Mouse (Mus musculus) WW6 (cell line): ENCODE data around the gene Ryk.

Experiments used
- DNase-seq: peaks from one replicate; pipeline ENCODE4 v3.0.0-alpha.2; 2013; ENCODE audit warnings: low read depth, low spot score

Ryk gene

DNA sequence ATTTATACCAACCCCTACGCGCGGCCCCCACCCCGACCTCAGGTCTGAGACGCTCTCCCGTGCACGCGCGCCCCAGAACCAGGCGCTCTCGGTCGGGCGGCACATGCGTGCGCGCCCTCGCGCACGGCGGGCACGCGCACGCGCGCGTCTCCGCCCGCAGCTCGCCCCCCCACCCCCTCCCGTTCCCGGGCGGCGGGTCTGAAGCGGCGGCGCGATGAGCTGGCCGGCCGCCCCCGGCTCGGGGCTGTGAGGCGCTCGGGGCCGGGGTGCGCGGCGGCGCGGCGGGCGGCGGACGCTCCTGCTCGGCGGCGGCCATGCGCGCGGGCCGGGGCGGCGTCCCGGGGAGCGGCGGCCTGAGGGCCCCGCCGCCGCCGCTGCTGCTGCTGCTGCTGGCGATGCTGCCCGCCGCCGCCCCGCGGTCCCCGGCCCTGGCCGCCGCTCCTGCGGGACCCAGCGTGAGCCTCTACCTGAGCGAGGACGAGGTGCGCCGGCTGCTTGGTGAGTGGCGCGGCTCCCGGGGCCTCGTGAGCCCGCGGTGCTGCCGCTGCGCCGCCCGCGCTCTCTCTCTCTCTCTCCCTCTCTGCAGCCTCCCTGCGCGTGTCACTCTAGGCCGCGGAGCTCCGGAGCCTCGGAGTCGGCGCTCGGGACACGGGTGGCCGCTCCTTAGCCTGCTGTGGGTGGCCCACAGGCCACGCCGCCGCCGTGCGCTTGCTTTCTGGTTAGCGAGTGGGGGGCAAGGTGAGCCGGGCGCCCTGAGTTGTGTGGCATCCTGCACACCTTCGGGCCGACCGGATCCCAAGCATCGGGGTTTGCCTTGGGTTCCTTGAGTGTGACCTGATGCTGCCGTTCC is at the start of gene Ryk:
TSS of gene Ryk (plus strand) at position 176 of the 850 bp plus-strand sequence.
- peak; percentile 22 for DNase-seq

GRCm38 (mm10) chr9:102789491-102789890 is 45.2 kb upstream of the Ryk start:
- DNase-seq, result no peak

DNA sequence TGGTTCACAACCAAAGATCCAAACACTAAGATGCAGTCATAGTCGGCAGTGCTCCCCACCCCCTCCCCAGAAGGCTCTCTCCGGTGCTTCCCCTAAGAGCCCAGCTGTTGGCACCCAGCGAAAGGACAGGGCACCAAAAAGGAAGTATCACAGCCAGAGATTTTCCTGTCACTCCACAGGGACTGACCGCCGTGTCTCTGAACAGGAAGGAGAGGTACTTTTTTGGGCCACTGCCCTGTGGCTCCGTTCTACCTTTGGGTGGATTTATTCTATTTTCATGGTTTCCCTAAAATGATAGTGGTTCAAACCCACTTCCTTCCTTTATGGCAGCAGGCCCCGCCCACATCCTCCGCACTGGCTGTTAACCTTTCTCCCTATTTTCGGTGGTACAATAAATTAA is 42.9 kb upstream of the Ryk start:
- no peak for DNase-seq

- DNase-seq, result no peak
These were observed 41.9 kb upstream of the Ryk start for GRCm38 (mm10) chr9:102792836-102793235.

- DNase-seq, result no peak
These were observed 41.4 kb upstream of the Ryk start for GRCm38 (mm10) chr9:102793286-102793809.

DNA sequence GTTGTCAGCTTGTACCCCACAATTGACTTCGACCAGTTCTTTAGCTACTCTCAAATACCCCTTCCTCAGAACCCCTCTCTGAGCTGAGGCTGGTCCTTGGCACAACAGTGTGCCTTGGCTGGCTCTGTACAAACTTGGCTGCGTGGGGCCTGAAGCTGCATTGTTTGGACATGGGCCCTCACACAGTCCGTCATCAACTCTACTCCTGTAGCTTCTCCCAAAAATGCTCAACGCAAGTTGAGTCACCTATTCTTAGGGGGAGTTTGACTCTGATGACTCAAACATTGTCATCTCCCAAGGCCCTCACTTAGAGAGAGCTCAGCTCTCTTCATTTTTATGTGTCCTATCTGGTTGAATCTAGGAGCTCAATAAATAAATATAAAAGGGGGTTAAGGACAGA is 36.3 kb upstream of the Ryk start:
- no peak for DNase-seq

- no peak for DNase-seq
These were observed 28.6 kb upstream of the Ryk start for GRCm38 (mm10) chr9:102806056-102806573.

DNA sequence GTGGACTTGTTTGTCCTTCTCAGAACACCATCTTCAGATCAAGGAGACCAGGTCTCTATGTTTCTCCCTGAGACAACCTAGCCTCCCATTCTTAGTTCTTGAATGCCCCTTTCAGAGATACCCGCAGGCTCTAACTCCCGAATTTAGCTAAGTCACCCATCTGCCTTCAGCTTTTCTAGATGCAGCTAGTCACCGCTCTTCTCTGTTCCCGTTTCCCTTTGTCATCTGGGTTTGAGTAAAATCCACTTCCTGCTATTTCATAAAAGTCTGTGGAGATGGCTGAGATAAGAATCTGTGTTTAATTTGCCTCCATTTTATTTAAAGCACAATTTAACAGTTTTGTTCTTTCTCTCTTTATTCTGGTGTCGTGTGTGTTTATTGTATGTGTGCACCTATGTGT is 23.5 kb upstream of the Ryk start:
- no peak for DNase-seq

- DNase-seq, result no peak
These were observed 16.5 kb upstream of the Ryk start for GRCm38 (mm10) chr9:102818228-102818627.

- no peak for DNase-seq
These were observed 6.1 kb upstream of the Ryk start for GRCm38 (mm10) chr9:102828604-102829003.

GRCm38 (mm10) chr9:102831541-102831940 is 3.2 kb upstream of the Ryk start:
- DNase-seq, result no peak

GRCm38 (mm10) chr9:102834414-102834741 is 339 bp upstream of the Ryk start:
- no peak for DNase-seq

- DNase-seq, result no peak
These were observed 1.6 kb downstream of the Ryk start for GRCm38 (mm10) chr9:102836279-102836678.

GRCm38 (mm10) chr9:102840792-102841778 is 6.4 kb downstream of the Ryk start:
- no peak for DNase-seq

DNA sequence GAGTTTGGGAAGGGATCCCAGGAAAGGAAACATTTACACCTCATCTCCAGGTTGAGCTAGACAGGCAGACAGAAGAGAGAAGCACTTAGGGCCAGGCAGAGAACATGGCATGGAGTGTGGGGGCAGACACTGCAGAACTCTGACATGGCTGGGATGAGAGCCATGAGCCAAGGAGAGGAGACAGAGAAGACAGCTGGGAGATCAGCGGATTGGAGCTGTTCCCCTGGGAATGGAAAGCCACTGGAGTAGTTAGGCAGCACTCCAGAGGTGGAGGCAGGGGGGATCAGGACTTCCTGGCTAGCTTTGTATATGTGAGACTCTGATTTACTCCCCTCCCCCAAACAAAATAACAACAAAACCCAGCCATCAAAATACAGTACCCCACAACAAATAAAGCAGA is 7.1 kb downstream of the Ryk start:
- DNase-seq, result no peak

- DNase-seq, result no peak
These were observed 7.8 kb downstream of the Ryk start for GRCm38 (mm10) chr9:102842498-102842897.

DNA sequence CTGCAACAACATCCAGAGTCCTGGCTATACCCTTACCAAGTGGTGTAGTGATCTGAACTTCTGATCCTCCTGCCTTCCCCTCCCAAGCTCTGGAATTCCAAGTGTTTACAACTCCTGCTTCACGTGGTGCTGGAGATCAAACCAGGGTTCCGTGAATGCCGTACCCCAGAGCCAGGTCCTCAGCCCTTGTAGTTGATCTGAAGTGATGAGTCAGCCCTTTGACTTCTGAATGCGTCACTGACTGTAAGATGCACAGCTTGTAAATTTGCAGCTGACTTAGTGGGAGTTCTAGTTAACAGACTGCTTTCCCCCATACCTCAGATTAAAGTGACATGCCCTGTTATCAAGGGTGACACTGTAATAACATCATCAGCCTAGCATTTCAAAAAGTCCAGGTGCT is 8.9 kb downstream of the Ryk start:
- no peak for DNase-seq

DNA sequence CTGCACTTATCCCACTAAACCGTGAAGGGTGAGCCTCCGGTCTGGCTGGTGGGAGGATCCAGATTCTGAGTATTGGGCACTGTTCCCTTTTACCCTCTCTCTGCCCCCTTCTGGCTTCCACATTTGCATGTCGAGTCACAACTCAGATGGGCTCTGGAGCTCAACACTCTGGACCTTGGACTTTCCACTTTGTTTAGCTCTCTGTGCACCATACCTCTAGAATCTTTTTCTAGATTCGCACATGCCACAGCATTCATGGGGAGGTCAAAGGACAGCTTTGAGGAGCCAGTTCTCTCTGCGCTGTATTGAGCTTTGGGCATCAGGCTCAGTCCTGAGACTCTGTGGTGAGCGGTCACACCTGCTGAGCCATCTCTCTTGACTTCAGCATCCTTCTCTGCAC is 11.1 kb downstream of the Ryk start:
- no peak for DNase-seq

- no peak for DNase-seq
These were observed 11.6 kb downstream of the Ryk start for GRCm38 (mm10) chr9:102846348-102846747.

DNA sequence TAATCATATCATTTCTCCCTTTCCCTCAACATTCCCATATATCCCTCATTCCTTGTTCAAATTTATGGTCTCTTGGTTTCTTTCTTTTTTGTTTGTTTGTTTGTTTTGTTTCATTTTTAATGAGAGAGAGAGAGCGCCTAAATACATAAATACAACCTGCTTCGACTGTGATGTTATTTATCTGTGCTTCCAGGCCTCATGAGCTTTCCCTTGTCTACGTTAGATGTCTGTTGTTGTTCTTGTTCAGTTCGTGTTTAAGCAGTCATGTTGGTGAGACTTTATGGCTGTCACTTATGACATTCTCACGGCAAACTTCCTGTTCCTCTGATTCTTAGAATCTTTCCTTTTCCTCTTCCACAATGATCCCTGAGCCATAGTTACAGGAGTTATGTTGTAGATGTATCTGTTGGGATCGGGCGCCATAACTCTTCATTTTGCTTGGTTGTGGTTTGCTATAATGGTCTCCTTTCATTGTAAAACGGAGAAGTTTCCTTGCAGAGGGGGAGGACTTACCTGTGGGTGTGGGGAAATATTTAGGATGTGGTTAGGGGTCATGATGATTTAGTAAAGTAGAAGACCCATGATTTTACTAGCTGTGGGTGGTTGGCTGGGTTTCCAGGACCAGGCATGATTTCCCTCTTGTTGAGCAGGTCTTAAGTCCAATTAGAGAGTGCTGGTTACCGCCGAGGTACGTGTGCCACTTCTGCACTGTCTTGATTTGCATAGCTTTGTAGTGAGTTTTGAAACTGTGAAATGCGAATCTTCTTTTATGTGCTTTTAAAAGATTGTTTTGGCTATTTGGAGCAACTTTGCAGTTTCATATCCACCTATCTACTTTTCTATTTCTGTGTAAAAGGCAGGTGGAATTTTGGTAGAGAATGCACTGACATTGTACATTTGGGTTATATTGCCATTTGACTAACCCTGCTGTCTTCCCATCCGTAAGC is 17.6 kb downstream of the Ryk start:
- no peak for DNase-seq

DNA sequence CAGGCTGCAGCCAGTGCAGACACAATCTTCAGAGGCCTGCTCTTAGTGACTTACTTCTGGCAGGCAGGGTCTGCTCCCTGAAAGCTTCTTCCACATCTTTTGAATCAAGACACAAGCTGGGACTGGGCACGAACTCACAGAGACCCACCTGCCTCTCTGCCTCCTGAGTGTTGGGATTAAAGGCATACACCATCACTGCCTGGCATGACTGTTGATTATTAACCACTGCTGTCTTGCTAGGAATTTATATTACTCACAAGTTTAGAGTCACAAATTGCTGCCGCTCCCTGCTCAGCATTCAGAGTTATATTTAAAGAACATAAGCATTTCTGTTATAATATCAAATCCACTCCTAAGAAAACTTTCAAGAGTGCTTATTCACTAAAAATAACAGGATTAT is 23.1 kb downstream of the Ryk start:
- no peak for DNase-seq
